Mouse (Mus musculus) induced T-regulatory cell, adult 2 months (primary cell): ENCODE data around the gene Tcam1.
A peak's percentile ranks its signal among the peaks of the same experiment; 100 is the strongest.

ENCODE experiments used
- DNase-seq: peaks from one replicate; pipeline ENCODE4 v3.0.0-alpha.2; 2012; ENCODE audit warnings: low read depth

Gene Tcam1

GRCm38 (mm10) chr11:106273311-106273684 lies 3.2 kb upstream of the Tcam1 start:
- no peak for DNase-seq

GRCm38 (mm10) chr11:106273811-106274210 lies 2.7 kb upstream of the Tcam1 start:
- DNase-seq, result no peak

GRCm38 (mm10) chr11:106274374-106274773 lies 2.1 kb upstream of the Tcam1 start:
- no peak for DNase-seq

- DNase-seq, result no peak
Observed at GRCm38 (mm10) chr11:106274971-106275411, 1.5 kb upstream of the Tcam1 start.

GRCm38 (mm10) chr11:106282452-106282851 lies 6.0 kb downstream of the Tcam1 start:
- DNase-seq, result no peak

- DNase-seq, result no peak
Observed at GRCm38 (mm10) chr11:106283371-106283770, 6.9 kb downstream of the Tcam1 start.

GRCm38 (mm10) chr11:106284126-106284525 lies 7.7 kb downstream of the Tcam1 start:
- no peak for DNase-seq

GRCm38 (mm10) chr11:106286206-106286605 lies 9.7 kb downstream of the Tcam1 start:
- DNase-seq, result no peak

- DNase-seq, result no peak
Observed at GRCm38 (mm10) chr11:106286987-106287386, 10.5 kb downstream of the Tcam1 start.

GRCm38 (mm10) chr11:106289369-106289768 lies 12.9 kb downstream of the Tcam1 start:
- DNase-seq, result peak; percentile 22

GRCm38 (mm10) chr11:106290376-106290775 lies 13.9 kb downstream of the Tcam1 start:
- DNase-seq, result no peak

GRCm38 (mm10) chr11:106291861-106292260 lies 15.4 kb downstream of the Tcam1 start:
- no peak for DNase-seq

- no peak for DNase-seq
Observed at GRCm38 (mm10) chr11:106301765-106302164, 25.3 kb downstream of the Tcam1 start, which contains the start of gene Gh. TSS of gene Gh (minus strand) at chr11:106301865.

- DNase-seq, result peak; percentile 87
Observed at GRCm38 (mm10) chr11:106302634-106303033, 26.2 kb downstream of the Tcam1 start.

GRCm38 (mm10) chr11:106305348-106306064 lies 29.0 kb downstream of the Tcam1 start:
- peak; percentile 38 for DNase-seq

- DNase-seq, result no peak
Observed at GRCm38 (mm10) chr11:106306065-106306385, 29.6 kb downstream of the Tcam1 start.

- no peak for DNase-seq
Observed at GRCm38 (mm10) chr11:106306758-106307157, 30.3 kb downstream of the Tcam1 start.

- no peak for DNase-seq
Observed at GRCm38 (mm10) chr11:106307432-106307831, 31.0 kb downstream of the Tcam1 start.

- no peak for DNase-seq
Observed at GRCm38 (mm10) chr11:106308162-106308561, 31.7 kb downstream of the Tcam1 start.

GRCm38 (mm10) chr11:106310123-106310522 lies 33.7 kb downstream of the Tcam1 start:
- DNase-seq, result no peak

- DNase-seq, result peak; percentile 33
Observed at GRCm38 (mm10) chr11:106313533-106313932, 37.1 kb downstream of the Tcam1 start.

- DNase-seq, result no peak
Observed at GRCm38 (mm10) chr11:106314333-106314812, 37.9 kb downstream of the Tcam1 start, which contains the start of gene Cd79b. TSS of gene Cd79b (minus strand) at chr11:106314762.

- no peak for DNase-seq
Observed at GRCm38 (mm10) chr11:106316416-106316815, 39.9 kb downstream of the Tcam1 start.

GRCm38 (mm10) chr11:106317801-106318200 lies 41.3 kb downstream of the Tcam1 start:
- DNase-seq, result no peak
